Mouse (Mus musculus): ENCODE measurements at regions not wholly inside any gene's neighbourhood (a gene's known extent, or its start where the extent isn't known, plus 50 kb on each side); places are given as distances from the start of the nearest gene placed in this dataset.
A peak's percentile ranks its signal among the peaks of the same experiment; 100 is the strongest.

DNA sequence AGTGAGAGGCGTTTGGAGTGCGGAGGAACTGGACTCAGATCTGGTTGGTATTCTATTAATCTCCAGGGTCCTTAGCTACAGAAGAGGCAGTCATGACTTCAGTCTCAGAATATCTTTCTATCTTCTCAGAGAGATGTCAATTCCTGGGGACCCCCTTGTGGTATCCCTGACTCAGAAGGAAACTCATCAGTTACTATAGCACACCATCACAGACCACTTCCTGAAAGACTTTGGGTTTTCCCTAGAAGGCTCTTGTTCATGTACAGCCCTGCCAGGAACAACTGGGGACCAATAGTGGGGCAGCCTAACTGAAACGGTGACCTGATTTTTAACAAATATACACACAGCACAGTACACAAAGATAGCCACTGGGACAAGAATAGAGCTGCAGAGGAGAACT lies 279.6 kb downstream of the Ets1 start:
- no peak overlapping the region for H3K27ac ChIP-seq
- H3K27me3 ChIP-seq (ENCODE audit: control insufficient read depth, insufficient read depth, low read length) = no peaks in the 10 kb centered on the region
- no peaks in the 10 kb centered on the region for H3K79me2 ChIP-seq (replicated peaks; ENCODE audit: control insufficient read depth, insufficient read depth, low read length)
- WGBS = 84% methylated on average over 3 of the region's 3 CpGs
- H3K36me3 ChIP-seq (ENCODE audit: control insufficient read depth, insufficient read depth, low read length) = no peaks in the 10 kb centered on the region
- no peaks in the 10 kb centered on the region for H3K4me1 ChIP-seq (ENCODE audit: control insufficient read depth, insufficient read depth, low read length)
- no peak overlapping the region for H3K4me3 ChIP-seq
- no peak overlapping the region for H3K9ac ChIP-seq (ENCODE audit: low read depth, low read length)
- intact Hi-C loops (cut with DNase I) = no loop called here
- DNase-seq = no peak
- TF ChIP-seq CTCF (IDR thresholded peaks at IDR 0.05) (no peak), POLR2A (IDR thresholded peaks at IDR 0.05; ENCODE audit: insufficient read depth, low read depth, low read length) (no peak), EP300 (IDR thresholded peaks at IDR 0.05; ENCODE audit: insufficient read depth, low read depth, low read length) (no peak)

DNA sequence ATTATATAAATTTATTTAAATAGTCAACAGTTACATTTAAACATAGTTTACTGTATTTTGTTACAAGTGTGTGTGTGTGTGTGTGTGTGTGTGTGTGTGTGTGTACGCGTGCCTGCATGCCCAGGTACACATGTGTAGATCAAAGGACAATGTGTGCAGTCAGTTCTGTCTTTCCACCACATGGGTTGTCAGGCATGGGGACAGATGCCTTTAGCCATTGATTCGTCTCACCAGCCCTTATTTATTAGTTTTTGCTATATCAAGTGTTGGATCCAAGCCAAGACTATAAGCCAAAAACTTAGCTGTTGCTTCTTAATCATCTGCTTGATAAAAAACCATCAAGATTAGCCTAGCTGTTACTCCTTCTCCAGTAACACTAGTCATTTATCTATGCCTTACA lies 280.7 kb downstream of the Ets1 start:
- no peak overlapping the region for H3K4me3 ChIP-seq
- no peaks in the 10 kb centered on the region for H3K4me1 ChIP-seq (ENCODE audit: control insufficient read depth, insufficient read depth, low read length)
- no peak overlapping the region for H3K9ac ChIP-seq (ENCODE audit: low read depth, low read length)
- H3K36me3 ChIP-seq (ENCODE audit: control insufficient read depth, insufficient read depth, low read length) = no peaks in the 10 kb centered on the region
- no peak overlapping the region for H3K27ac ChIP-seq
- H3K27me3 ChIP-seq (ENCODE audit: control insufficient read depth, insufficient read depth, low read length) = no peaks in the 10 kb centered on the region
- 88% methylated on average over 3 of the region's 3 CpGs for WGBS
- TF ChIP-seq POLR2A (IDR thresholded peaks at IDR 0.05; ENCODE audit: insufficient read depth, low read depth, low read length) (no peak), EP300 (IDR thresholded peaks at IDR 0.05; ENCODE audit: insufficient read depth, low read depth, low read length) (no peak), CTCF (IDR thresholded peaks at IDR 0.05) (no peak)
- intact Hi-C loops (cut with DNase I) = no loop called here
- no peak for DNase-seq
- no peaks in the 10 kb centered on the region for H3K79me2 ChIP-seq (replicated peaks; ENCODE audit: control insufficient read depth, insufficient read depth, low read length)

DNA sequence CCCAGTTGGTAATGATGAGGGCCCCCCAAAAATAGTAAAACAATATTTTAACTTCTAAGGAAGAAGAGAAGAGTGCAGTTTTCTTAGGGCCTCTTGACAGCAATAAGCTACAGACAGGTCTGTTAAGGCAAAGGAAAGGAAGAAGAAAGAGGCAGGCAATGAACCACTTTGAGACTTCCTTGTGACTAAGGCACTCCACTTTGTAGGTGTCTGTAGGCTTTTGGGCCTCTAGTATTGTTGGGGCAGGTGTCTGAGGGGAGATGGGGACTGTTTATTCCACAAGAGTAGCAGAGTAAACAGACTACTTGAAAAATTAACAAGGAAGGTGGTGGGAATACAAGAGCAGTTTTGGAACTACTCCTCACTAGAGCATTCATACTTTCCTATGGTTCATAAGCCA lies 287.9 kb downstream of the Ets1 start:
- no peaks in the 10 kb centered on the region for H3K79me2 ChIP-seq (replicated peaks; ENCODE audit: control insufficient read depth, insufficient read depth, low read length)
- H3K9ac ChIP-seq (ENCODE audit: low read depth, low read length) = no peak overlapping the region
- H3K27me3 ChIP-seq (ENCODE audit: control insufficient read depth, insufficient read depth, low read length) = no peaks in the 10 kb centered on the region
- H3K4me1 ChIP-seq (ENCODE audit: control insufficient read depth, insufficient read depth, low read length) = peaks cover 8% of the 10 kb centered on the region
- no peak for DNase-seq
- intact Hi-C loops (cut with DNase I) = loop anchor here (2.0 kb wide), 1 partner anchor 13 kb away; no protein-coding TSS in a partner anchor
- H3K4me3 ChIP-seq = no peak overlapping the region
- H3K27ac ChIP-seq = no peak overlapping the region
- peaks cover 7% of the 10 kb centered on the region for H3K36me3 ChIP-seq (ENCODE audit: control insufficient read depth, insufficient read depth, low read length)
- TF ChIP-seq POLR2A (IDR thresholded peaks at IDR 0.05; ENCODE audit: insufficient read depth, low read depth, low read length) (no peak), CTCF (IDR thresholded peaks at IDR 0.05) (no peak), EP300 (IDR thresholded peaks at IDR 0.05; ENCODE audit: insufficient read depth, low read depth, low read length) (no peak)

DNA sequence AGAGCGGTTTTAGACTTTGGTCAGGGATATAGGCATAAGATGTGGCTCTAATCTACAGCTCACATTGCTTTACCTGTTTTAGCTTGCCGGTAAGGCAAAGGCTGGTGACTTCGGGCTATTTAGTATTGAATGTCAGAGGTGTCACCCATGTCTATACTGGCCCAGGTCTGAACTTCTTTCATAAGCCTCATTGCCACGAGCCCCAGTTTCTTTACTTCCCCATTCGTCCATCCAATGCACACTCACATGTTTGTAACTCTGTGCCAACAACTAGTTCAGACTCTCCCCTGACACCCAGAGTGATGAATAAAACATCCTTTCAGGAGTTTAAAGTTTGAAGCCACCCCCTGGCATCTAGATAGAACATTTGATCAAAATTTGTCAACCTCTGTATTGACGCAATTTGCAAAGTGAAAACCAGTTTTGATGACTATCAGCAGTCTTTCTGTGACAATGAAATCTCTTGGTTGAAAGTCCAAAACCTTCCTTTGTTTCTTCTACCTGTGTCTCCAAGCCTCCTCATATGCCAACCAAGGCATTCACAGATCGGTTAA lies 288.4 kb downstream of the Ets1 start:
- intact Hi-C loops (cut with DNase I) = loop anchor here (2.0 kb wide), 1 partner anchor 14 kb away; no protein-coding TSS in a partner anchor
- Histone ChIP-seq H3K4me3 (no peak overlapping the region), H3K9ac (ENCODE audit: low read depth, low read length) (no peak overlapping the region), H3K27me3 (ENCODE audit: control insufficient read depth, insufficient read depth, low read length) (no peaks in the 10 kb centered on the region), H3K4me1 (ENCODE audit: control insufficient read depth, insufficient read depth, low read length) (peaks cover 8% of the 10 kb centered on the region), H3K36me3 (ENCODE audit: control insufficient read depth, insufficient read depth, low read length) (peaks cover 7% of the 10 kb centered on the region), H3K27ac (peak overlapping the region; percentile 71), H3K79me2 (replicated peaks; ENCODE audit: control insufficient read depth, insufficient read depth, low read length) (no peaks in the 10 kb centered on the region)
- 93% methylated on average over 7 of the region's 7 CpGs for whole genome bisulfite sequencing
- TF ChIP-seq POLR2A (IDR thresholded peaks at IDR 0.05; ENCODE audit: insufficient read depth, low read depth, low read length) = no peak
- no peak for DNase-seq

DNA sequence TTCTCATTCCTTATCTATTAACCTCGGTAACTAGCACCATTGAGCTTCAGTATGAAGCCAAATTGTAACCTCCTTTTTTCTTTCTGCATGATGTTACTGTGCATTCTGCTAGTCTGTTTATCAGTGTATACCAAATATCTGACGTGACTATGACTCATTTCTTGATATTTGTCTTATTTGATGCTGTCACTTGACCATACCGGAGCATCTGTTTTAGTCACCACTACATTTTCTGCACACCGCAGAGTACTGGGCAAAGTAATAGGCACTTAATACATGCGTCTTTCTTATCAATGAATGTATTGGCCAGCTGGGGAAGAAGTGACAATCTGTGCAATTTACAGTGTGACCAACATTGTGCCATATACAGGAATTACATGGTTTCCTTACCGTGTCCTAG lies 289.0 kb downstream of the Ets1 start:
- intact Hi-C loops (cut with DNase I) = loop anchor here (2.0 kb wide), 1 partner anchor 14 kb away; no protein-coding TSS in a partner anchor
- Histone ChIP-seq H3K27ac (peak overlapping the region; percentile 71), H3K27me3 (ENCODE audit: control insufficient read depth, insufficient read depth, low read length) (no peaks in the 10 kb centered on the region), H3K36me3 (ENCODE audit: control insufficient read depth, insufficient read depth, low read length) (peaks cover 7% of the 10 kb centered on the region), H3K9ac (ENCODE audit: low read depth, low read length) (no peak overlapping the region), H3K4me1 (ENCODE audit: control insufficient read depth, insufficient read depth, low read length) (peaks cover 8% of the 10 kb centered on the region), H3K4me3 (no peak overlapping the region), H3K79me2 (replicated peaks; ENCODE audit: control insufficient read depth, insufficient read depth, low read length) (no peaks in the 10 kb centered on the region)
- DNase-seq = no peak
- WGBS = 78% methylated on average over 6 of the region's 6 CpGs
- TF ChIP-seq CTCF (IDR thresholded peaks at IDR 0.05) (no peak), POLR2A (IDR thresholded peaks at IDR 0.05; ENCODE audit: insufficient read depth, low read depth, low read length) (no peak), EP300 (IDR thresholded peaks at IDR 0.05; ENCODE audit: insufficient read depth, low read depth, low read length) (no peak)

DNA sequence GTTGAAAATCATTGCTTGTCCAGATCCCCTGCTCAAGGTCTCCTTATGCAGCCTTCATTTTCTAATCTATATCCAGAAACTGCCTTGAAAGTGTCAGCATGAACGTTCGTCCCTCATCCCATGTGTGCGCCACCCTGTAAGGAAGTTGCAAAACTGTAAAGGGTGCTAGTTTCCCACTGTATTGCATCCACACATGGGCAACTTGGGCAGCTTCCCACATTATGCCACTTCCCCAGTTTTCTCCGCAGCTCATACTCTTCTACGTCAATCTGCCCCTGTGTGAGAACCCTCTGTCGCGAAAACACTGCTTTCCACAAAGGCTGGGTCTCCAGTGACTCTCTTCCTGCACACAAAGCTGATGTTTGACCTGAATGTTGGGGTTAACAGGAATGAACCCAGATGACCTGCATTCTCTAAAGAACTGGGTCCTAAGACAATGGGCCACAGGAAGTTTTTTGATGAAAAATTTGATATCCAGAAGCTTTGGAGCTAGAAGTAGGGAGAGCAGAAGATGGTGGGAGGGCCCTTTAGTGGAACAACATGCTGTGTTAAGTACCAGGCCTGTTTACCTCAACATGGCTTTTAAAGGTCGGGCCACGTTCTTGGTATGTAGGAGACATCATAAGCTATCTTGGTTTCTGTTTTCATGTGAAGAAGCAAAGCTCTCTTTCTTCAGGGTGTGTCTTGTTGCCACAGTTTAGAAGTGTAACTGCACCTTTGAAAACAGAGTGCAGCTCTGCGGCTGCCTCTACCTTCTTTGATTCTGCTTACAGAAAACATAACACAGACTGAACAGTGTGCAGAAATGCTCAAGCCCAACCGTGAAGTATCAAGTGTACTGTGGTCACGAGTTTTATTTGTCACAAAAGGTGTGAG lies 289.9 kb downstream of the Ets1 start:
- no peak for TF ChIP-seq CTCF (IDR thresholded peaks at IDR 0.05)
- TF ChIP-seq POLR2A (IDR thresholded peaks at IDR 0.05; ENCODE audit: insufficient read depth, low read depth, low read length) = no peak
- TF ChIP-seq EP300 (IDR thresholded peaks at IDR 0.05; ENCODE audit: insufficient read depth, low read depth, low read length) = no peak
- 57% methylated on average over 12 of the region's 12 CpGs for WGBS
- Histone ChIP-seq H3K36me3 (ENCODE audit: control insufficient read depth, insufficient read depth, low read length) (peaks cover 7% of the 10 kb centered on the region), H3K27ac (peak overlapping the region; percentile 71), H3K4me3 (no peak overlapping the region), H3K79me2 (replicated peaks; ENCODE audit: control insufficient read depth, insufficient read depth, low read length) (no peaks in the 10 kb centered on the region), H3K27me3 (ENCODE audit: control insufficient read depth, insufficient read depth, low read length) (no peaks in the 10 kb centered on the region), H3K9ac (ENCODE audit: low read depth, low read length) (no peak overlapping the region; the same call in 1 of the 2 replicates), H3K4me1 (ENCODE audit: control insufficient read depth, insufficient read depth, low read length) (peaks cover 8% of the 10 kb centered on the region)
- no peak for DNase-seq
- intact Hi-C loops (cut with DNase I) = loop anchor here (2.0 kb wide), 1 partner anchor 15 kb away; no protein-coding TSS in a partner anchor

All from heart, adult 2 months (tissue).